Mouse (Mus musculus): ENCODE results near the gene Dop1b. TPM values are rescaled to one million over a fixed set of nuclear protein-coding genes. Genes with fewer than 3 reads are reported as not detected.

Dop1b gene
- polyA plus RNA-seq, 1 experiment = not detected

DNA sequence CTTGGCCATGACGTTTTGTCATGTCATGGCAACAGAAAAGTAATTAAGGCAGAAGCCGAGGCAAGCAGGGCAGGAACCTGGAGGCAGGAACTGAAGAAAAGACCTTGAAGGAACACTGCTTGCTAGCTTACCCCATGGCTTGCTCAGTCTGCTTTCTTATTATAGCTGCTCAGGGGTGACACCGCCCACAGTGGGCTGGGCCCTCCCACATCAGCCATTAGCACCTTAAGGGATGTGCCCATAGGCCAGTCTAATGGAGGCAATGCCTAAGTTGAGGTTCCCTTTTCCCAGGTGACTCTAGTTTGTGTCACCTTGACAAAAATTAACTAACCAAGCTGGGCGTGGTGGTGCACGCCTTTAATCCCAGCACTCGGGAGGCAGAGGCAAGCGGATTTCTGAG is 4.6 kb upstream of the Dop1b start:
- TF ChIP-seq CTCF (IDR thresholded peaks at IDR 0.05; ENCODE audit: insufficient read depth, low read depth, low read length) = no peak
- no peak for TF ChIP-seq POLR2A (IDR thresholded peaks at IDR 0.05; ENCODE audit: insufficient read depth, low read depth, low read length)
- 92% methylated on average over 7 of the region's 7 CpGs for WGBS
- Histone ChIP-seq H3K4me1 (ENCODE audit: control insufficient read depth, insufficient read depth, low read length) (peaks cover 2% of the 10 kb centered on the region; the same call in 1 of the 2 replicates), H3K4me3 (ENCODE audit: insufficient read depth, low read depth, low read length) (no peak overlapping the region), H3K27ac (ENCODE audit: insufficient read depth, low read depth, low read length) (no peak overlapping the region)

DNA sequence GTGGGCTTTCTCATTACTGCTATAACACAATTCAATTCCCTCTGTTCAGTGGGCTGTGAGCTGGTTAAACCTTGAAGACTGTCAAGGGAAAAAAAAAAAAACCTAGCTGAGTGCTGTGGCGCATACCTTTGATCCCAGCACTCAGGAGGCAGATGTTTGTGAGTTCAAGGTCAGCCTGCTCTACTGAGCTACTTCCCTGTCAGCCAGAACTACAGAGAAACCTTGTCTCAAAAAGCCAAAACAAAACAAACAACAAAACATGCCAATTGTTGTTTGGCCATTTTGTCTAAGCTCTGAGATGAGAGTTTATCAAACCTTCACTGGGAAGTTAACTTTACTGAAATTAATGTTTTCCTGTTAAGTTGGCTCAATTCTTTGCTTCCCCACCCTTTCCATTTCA is 2.5 kb upstream of the Dop1b start:
- Histone ChIP-seq H3K4me1 (ENCODE audit: control insufficient read depth, insufficient read depth, low read length) (peaks cover 5% of the 10 kb centered on the region), H3K27ac (ENCODE audit: insufficient read depth, low read depth, low read length) (no peak overlapping the region), H3K4me3 (ENCODE audit: insufficient read depth, low read depth, low read length) (no peak overlapping the region)
- WGBS = 100% methylated on average over 1 of the region's 1 CpGs
- TF ChIP-seq POLR2A (IDR thresholded peaks at IDR 0.05; ENCODE audit: insufficient read depth, low read depth, low read length) = no peak
- TF ChIP-seq CTCF (IDR thresholded peaks at IDR 0.05; ENCODE audit: insufficient read depth, low read depth, low read length) = no peak

DNA sequence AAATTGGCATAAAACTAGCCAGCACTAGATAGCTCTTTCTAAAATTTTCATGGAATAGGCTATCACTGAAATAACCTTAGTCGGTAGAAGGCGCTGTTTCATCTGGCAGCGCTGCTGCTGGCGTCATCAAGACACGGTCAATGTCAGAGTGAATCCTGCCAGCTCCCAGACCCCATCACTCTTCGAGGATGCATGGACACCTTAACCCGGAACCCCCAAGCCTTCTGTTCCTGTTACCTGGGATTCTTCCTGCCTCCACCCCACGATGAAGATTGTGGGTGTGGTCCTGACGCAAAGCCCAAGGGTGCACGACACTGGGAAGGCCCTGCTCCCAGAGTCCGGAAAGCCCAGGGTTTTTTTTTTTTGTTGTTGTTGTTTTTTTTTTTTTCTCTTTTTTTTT is 780 bp upstream of the Dop1b start:
- TF ChIP-seq POLR2A (IDR thresholded peaks at IDR 0.05; ENCODE audit: insufficient read depth, low read depth, low read length) (no peak), CTCF (IDR thresholded peaks at IDR 0.05; ENCODE audit: insufficient read depth, low read depth, low read length) (peak; percentile 52; the same call in 1 of the 2 replicates)
- Histone ChIP-seq H3K4me3 (ENCODE audit: insufficient read depth, low read depth, low read length) (peak overlapping the region; percentile 92), H3K4me1 (ENCODE audit: control insufficient read depth, insufficient read depth, low read length) (peaks cover 10% of the 10 kb centered on the region), H3K27ac (ENCODE audit: insufficient read depth, low read depth, low read length) (peak overlapping the region; percentile 74; the same call in 1 of the 2 replicates)
- under 1% methylated on average over 11 of the region's 11 CpGs for WGBS

DNA sequence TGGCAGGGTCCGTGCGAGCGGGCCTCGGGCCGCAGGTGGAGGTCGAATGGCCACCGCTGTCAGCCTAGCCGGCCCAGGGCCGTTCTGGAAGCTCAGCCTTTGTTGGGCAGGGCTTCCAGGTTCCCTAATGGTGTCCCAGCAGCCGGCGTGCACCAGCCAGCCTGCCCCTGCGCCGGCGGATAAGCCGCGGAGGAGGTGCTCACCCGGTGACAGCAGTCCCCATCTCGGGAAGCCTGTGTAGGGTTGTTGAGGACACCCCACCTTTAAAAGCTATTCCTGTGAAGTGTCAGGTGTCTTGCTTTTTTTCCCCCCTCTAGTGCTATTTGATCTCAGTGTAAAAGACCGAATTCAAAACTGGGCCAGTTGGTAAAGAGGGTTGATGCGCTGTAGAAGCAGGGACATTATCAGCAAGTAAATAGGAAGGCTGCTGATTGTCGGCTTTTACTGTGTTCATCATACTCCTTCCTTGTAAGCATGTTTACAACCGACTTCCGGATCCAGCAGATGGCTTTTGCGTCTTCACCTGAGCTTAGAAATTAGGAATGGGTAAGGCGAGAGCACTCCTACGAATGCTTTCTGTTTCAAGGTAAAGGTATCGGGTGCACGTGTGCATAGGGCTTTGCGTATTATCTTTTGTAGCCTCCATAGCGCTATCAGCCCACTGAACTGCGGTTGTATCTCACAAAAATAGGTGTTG is 633 bp downstream of the Dop1b start:
- Histone ChIP-seq H3K4me3 (ENCODE audit: insufficient read depth, low read depth, low read length) (peak overlapping the region; percentile 93), H3K4me1 (ENCODE audit: control insufficient read depth, insufficient read depth, low read length) (peaks cover 10% of the 10 kb centered on the region), H3K27ac (ENCODE audit: insufficient read depth, low read depth, low read length) (peak overlapping the region; percentile 49; the same call in 1 of the 2 replicates)
- WGBS = 10% methylated on average over 31 of the region's 31 CpGs
- no peak; the same call in 1 of the 2 replicates for TF ChIP-seq POLR2A (IDR thresholded peaks at IDR 0.05; ENCODE audit: insufficient read depth, low read depth, low read length)
- no peak for TF ChIP-seq CTCF (IDR thresholded peaks at IDR 0.05; ENCODE audit: insufficient read depth, low read depth, low read length)

DNA sequence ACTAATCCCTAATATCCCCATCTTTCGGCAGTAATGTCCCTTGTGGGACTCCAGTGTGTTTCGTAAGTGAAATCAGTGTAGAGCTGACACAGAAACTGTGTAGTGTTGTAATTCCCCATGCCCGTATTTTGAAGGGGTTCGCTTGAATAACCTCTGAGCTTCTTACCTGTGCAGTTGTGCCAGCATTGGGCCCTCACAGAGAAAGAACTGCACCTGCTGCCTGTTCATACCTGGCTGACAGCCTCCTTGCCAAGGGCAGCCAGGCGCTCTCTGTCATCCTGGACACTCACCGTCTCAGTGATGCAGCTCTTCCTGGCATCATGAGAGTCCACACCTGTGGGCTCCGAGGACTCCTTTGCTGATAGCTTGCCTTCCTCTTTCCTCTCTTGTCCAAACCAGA is 1.3 kb downstream of the Dop1b start:
- TF ChIP-seq POLR2A (IDR thresholded peaks at IDR 0.05; ENCODE audit: insufficient read depth, low read depth, low read length) = no peak
- TF ChIP-seq CTCF (IDR thresholded peaks at IDR 0.05; ENCODE audit: insufficient read depth, low read depth, low read length) = no peak
- Histone ChIP-seq H3K27ac (ENCODE audit: insufficient read depth, low read depth, low read length) (no peak overlapping the region), H3K4me3 (ENCODE audit: insufficient read depth, low read depth, low read length) (no peak overlapping the region), H3K4me1 (ENCODE audit: control insufficient read depth, insufficient read depth, low read length) (peaks cover 10% of the 10 kb centered on the region)
- 80% methylated on average over 7 of the region's 7 CpGs for WGBS

DNA sequence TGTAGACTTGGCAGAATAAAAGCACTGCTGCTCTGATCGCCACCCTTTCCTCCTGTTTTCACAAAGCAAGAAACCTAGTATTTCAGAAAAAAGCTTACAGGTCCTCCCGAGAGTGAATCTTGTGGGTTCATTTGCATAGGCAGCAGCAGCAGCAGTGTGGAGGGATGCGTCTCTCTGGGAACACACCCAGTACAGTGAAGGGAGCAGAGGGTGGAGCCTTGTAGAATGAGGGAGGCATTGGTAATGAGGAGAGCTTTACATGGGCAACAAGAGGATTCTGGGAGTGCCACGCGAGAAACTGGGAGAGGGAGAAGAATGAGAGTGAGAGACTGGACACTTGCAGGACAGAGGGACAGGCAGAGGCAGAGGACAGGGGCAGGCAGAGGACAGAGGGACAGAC is 2.7 kb downstream of the Dop1b start:
- 22% methylated on average over 5 of the region's 5 CpGs for whole genome bisulfite sequencing
- H3K4me3 ChIP-seq (ENCODE audit: insufficient read depth, low read depth, low read length) = no peak overlapping the region
- TF ChIP-seq POLR2A (IDR thresholded peaks at IDR 0.05; ENCODE audit: insufficient read depth, low read depth, low read length) = no peak
- TF ChIP-seq CTCF (IDR thresholded peaks at IDR 0.05; ENCODE audit: insufficient read depth, low read depth, low read length) = no peak
- H3K27ac ChIP-seq (ENCODE audit: insufficient read depth, low read depth, low read length) = no peak overlapping the region
- H3K4me1 ChIP-seq (ENCODE audit: control insufficient read depth, insufficient read depth, low read length) = peaks cover 10% of the 10 kb centered on the region

DNA sequence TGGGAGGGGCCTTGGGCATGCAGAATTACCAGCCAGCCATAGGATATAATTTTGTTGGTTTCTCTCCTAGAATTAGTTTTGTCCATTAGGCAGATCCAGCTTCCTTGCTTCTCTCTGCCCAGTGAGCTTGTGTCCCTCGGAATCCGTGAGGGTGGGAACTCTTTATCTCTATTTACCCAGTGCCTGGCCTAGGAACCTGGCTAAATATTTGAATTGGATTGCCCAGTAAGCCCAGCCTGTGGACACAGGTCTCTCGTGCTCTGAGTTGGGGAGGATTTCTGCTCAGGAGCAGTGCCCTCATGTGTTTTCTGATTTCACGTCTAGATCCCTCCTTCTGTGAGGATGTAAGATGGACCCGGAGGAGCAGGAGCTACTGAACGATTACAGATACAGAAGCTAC is 4.1 kb downstream of the Dop1b start:
- Histone ChIP-seq H3K27ac (ENCODE audit: insufficient read depth, low read depth, low read length) (no peak overlapping the region), H3K4me3 (ENCODE audit: insufficient read depth, low read depth, low read length) (no peak overlapping the region), H3K4me1 (ENCODE audit: control insufficient read depth, insufficient read depth, low read length) (peaks cover 10% of the 10 kb centered on the region)
- WGBS = 95% methylated on average over 6 of the region's 6 CpGs
- TF ChIP-seq CTCF (IDR thresholded peaks at IDR 0.05; ENCODE audit: insufficient read depth, low read depth, low read length) (no peak), POLR2A (IDR thresholded peaks at IDR 0.05; ENCODE audit: insufficient read depth, low read depth, low read length) (no peak)

DNA sequence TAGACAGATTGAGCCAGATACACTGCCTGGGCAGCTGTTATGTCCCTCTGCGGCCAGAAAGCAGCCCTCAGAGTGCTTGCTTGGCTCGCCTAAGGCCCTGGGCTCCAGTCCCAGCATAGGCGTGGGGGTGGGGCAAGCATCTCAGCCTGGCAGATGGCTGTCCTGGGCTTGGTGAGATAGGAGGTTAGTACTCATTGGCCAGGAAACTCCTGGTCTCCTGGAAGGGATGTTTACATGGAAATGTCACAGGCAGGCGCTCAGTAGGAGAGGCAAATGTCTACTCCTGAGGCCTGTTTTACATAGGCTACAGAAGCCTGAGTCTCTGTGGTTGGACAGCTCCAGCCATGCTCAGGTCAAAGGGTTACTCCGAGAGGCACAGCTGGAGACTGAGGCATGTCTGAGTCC is 5.6 kb downstream of the Dop1b start:
- Histone ChIP-seq H3K4me1 (ENCODE audit: control insufficient read depth, insufficient read depth, low read length) (peaks cover 8% of the 10 kb centered on the region), H3K27ac (ENCODE audit: insufficient read depth, low read depth, low read length) (no peak overlapping the region), H3K4me3 (ENCODE audit: insufficient read depth, low read depth, low read length) (no peak overlapping the region)
- WGBS = 62% methylated on average over 5 of the region's 5 CpGs
- TF ChIP-seq CTCF (IDR thresholded peaks at IDR 0.05; ENCODE audit: insufficient read depth, low read depth, low read length) = no peak
- no peak for TF ChIP-seq POLR2A (IDR thresholded peaks at IDR 0.05; ENCODE audit: insufficient read depth, low read depth, low read length)

DNA sequence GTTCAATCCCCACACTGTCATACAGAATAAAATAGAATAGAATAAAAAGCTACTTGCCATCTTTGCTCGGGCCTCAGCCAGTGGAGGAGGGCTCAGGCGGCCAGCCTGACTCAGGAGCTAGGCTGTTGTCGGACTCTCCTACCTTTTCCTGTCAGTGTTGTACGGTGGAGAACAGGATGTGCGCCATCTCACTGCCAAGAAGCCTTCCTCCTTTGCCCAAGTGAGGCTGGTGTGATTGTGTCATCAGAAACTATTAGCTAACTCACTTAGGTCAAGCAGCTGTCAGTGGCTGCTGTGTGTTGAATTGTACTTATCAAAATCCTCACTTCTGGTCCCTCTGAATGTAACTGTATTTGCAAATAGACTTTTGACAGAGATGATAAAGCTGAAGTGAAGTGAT is 10.1 kb downstream of the Dop1b start:
- Histone ChIP-seq H3K4me1 (ENCODE audit: control insufficient read depth, insufficient read depth, low read length) (no peaks in the 10 kb centered on the region; the same call in 1 of the 2 replicates), H3K27ac (ENCODE audit: insufficient read depth, low read depth, low read length) (no peak overlapping the region), H3K4me3 (ENCODE audit: insufficient read depth, low read depth, low read length) (no peak overlapping the region)
- no peak for TF ChIP-seq POLR2A (IDR thresholded peaks at IDR 0.05; ENCODE audit: insufficient read depth, low read depth, low read length)
- no peak for TF ChIP-seq CTCF (IDR thresholded peaks at IDR 0.05; ENCODE audit: insufficient read depth, low read depth, low read length)
- WGBS = 89% methylated on average over 5 of the region's 5 CpGs

Data from olfactory bulb, adult 2 months (tissue).